Mouse (Mus musculus) embryonic fibroblast, embryonic 13.5 days (primary cell): ENCODE measurements around the gene Dpf3. TPM values are rescaled to one million over a fixed set of nuclear protein-coding genes. Genes with fewer than 3 reads are reported as not detected.

Experiments used
- H3K27ac ChIP-seq: 2 replicates; pipeline ENCODE4 v1.5.1; 2012; ENCODE audit warnings: low read length, control low read depth, inconsistent platforms; ENCODE audit not compliant: insufficient read depth
- H3K4me1 ChIP-seq: 2 replicates; pipeline ENCODE4 v1.6.1; 2011; ENCODE audit warnings: low read length; ENCODE audit not compliant: control insufficient read depth, insufficient read depth
- H3K4me3 ChIP-seq: 2 replicates; pipeline ENCODE4 v1.5.1; 2011; ENCODE audit warnings: mild to moderate bottlenecking, control low read depth, low read length; ENCODE audit not compliant: insufficient read depth
- CTCF ChIP-seq: IDR thresholded peaks from 2 replicates; pipeline ENCODE4 v1.5.1; 2011; ENCODE audit warnings: mild to moderate bottlenecking, control low read depth, low read length, moderate library complexity, borderline replicate concordance; ENCODE audit not compliant: insufficient read depth
- POLR2A ChIP-seq: IDR thresholded peaks from 2 replicates; pipeline ENCODE4 v1.6.1; 2011; ENCODE audit warnings: low read depth, mild to moderate bottlenecking, control low read depth, low read length, moderate library complexity
- polyA plus RNA-seq: library from polyadenylated mRNA; stranded (reverse); fragments of >200 nt; gene quantifications from 2 replicates; pipeline ENCODE4 v1.2.4, GENCODE M21; 2011; ENCODE audit warnings: low read depth; ENCODE audit not compliant: missing spikeins, insufficient read length

Gene Dpf3
- polyA plus RNA-seq, 1 experiment, result not detected

GRCm38 (mm10) chr12:83473987-83474600, 13.4 kb downstream of the Dpf3 start:
- no peaks in the 10 kb centered on the region for H3K4me1 ChIP-seq
- no peak overlapping the region for H3K27ac ChIP-seq
- TF ChIP-seq CTCF (no peak), POLR2A (no peak)
- H3K4me3 ChIP-seq, result no peak overlapping the region

- TF ChIP-seq POLR2A (no peak), CTCF (no peak)
- Histone ChIP-seq H3K4me1 (no peaks in the 10 kb centered on the region), H3K27ac (no peak overlapping the region), H3K4me3 (no peak overlapping the region)
Measured at GRCm38 (mm10) chr12:83471760-83472159, 15.8 kb downstream of the Dpf3 start.

GRCm38 (mm10) chr12:83470085-83470484, 17.4 kb downstream of the Dpf3 start:
- TF ChIP-seq POLR2A (no peak), CTCF (no peak)
- no peak overlapping the region for H3K27ac ChIP-seq
- H3K4me3 ChIP-seq, result no peak overlapping the region
- H3K4me1 ChIP-seq, result no peaks in the 10 kb centered on the region

GRCm38 (mm10) chr12:83466508-83467430, 20.7 kb downstream of the Dpf3 start:
- TF ChIP-seq CTCF, result no peak
- no peak for TF ChIP-seq POLR2A
- Histone ChIP-seq H3K27ac (no peak overlapping the region), H3K4me3 (no peak overlapping the region), H3K4me1 (no peaks in the 10 kb centered on the region)

GRCm38 (mm10) chr12:83466053-83466452, 21.5 kb downstream of the Dpf3 start:
- Histone ChIP-seq H3K4me1 (no peaks in the 10 kb centered on the region), H3K4me3 (no peak overlapping the region), H3K27ac (no peak overlapping the region)
- TF ChIP-seq CTCF (no peak), POLR2A (no peak)

- TF ChIP-seq CTCF (no peak), POLR2A (no peak)
- H3K4me1 ChIP-seq, result no peaks in the 10 kb centered on the region
- H3K4me3 ChIP-seq, result no peak overlapping the region
- no peak overlapping the region for H3K27ac ChIP-seq
Measured at GRCm38 (mm10) chr12:83460272-83460671, 27.2 kb downstream of the Dpf3 start.

GRCm38 (mm10) chr12:83454697-83455321, 32.7 kb downstream of the Dpf3 start:
- Histone ChIP-seq H3K4me3 (no peak overlapping the region), H3K4me1 (no peaks in the 10 kb centered on the region), H3K27ac (no peak overlapping the region)
- TF ChIP-seq POLR2A (no peak), CTCF (no peak)

GRCm38 (mm10) chr12:83451850-83452249, 35.7 kb downstream of the Dpf3 start:
- TF ChIP-seq CTCF, result no peak
- no peaks in the 10 kb centered on the region for H3K4me1 ChIP-seq
- H3K4me3 ChIP-seq, result no peak overlapping the region
- no peak overlapping the region for H3K27ac ChIP-seq

- H3K4me3 ChIP-seq, result no peak overlapping the region
- TF ChIP-seq POLR2A, result no peak
- TF ChIP-seq CTCF, result no peak
- no peak overlapping the region for H3K27ac ChIP-seq
- H3K4me1 ChIP-seq, result no peaks in the 10 kb centered on the region
Measured at GRCm38 (mm10) chr12:83450471-83450870, 37.0 kb downstream of the Dpf3 start.

GRCm38 (mm10) chr12:83449202-83449601, 38.3 kb downstream of the Dpf3 start:
- H3K4me1 ChIP-seq, result no peaks in the 10 kb centered on the region
- no peak overlapping the region for H3K4me3 ChIP-seq
- TF ChIP-seq CTCF, result no peak
- TF ChIP-seq POLR2A, result no peak
- H3K27ac ChIP-seq, result no peak overlapping the region
